8 mouse cellular contexts compared by ENCODE assay signal in genomic region chr6:81975971-81976621, GRCm38 (mm10). TPM values are rescaled to one million over a fixed set of nuclear protein-coding genes. Genes with fewer than 3 reads are reported as not detected.
DNase-seq lines count a peak whose midpoint lies in the region; ATAC-seq and TF ChIP-seq lines count a peak whose summit lies in the region.

No protein-coding gene starts in this region.

- no peaks in the 10 kb centered on the region for H3K36me3 ChIP-seq in midbrain, postnatal 0 days (ENCODE audit: insufficient read depth, low read length)

- no peak overlapping the region for H3K27ac ChIP-seq in cerebellum, adult 2 months (ENCODE audit: insufficient read depth, low read length)
- no peak overlapping the region for H3K27ac ChIP-seq in midbrain, postnatal 0 days (ENCODE audit: low read depth, low read length)

- no peaks in the 10 kb centered on the region for H3K4me1 ChIP-seq in cerebellum, adult 2 months (ENCODE audit: control insufficient read depth, insufficient read depth, low read length)
- no peaks in the 10 kb centered on the region for H3K4me1 ChIP-seq in midbrain, postnatal 0 days (ENCODE audit: insufficient read depth, low read length)

- no peak for ATAC-seq in cerebellum, adult (ENCODE audit: insufficient number of reproducible peaks, low FRiP score, low TSS enrichment)
- ATAC-seq in midbrain, postnatal 0 days (ENCODE audit: low FRiP score): peak; percentile 34; the same call in 1 of the 2 replicates

- no peak overlapping the region for H3K4me3 ChIP-seq in cerebellum, adult 2 months (replicated peaks; ENCODE audit: insufficient read depth, low read depth, low read length)
- no peak overlapping the region for H3K4me3 ChIP-seq in midbrain, postnatal 0 days (ENCODE audit: low read depth, low read length)

- no peak for TF ChIP-seq POLR2A in cerebellum, adult 2 months (IDR thresholded peaks at IDR 0.05; ENCODE audit: borderline replicate concordance, insufficient read depth, low read length)

- peak; percentile 71 for TF ChIP-seq CTCF in cerebellum, adult 2 months (IDR thresholded peaks at IDR 0.05; ENCODE audit: borderline replicate concordance, insufficient read depth, low read depth, low read length)
- peak; percentile 95 for TF ChIP-seq CTCF in midbrain, postnatal 0 days (IDR thresholded peaks at IDR 0.05)

- H3K9me3 ChIP-seq in midbrain, postnatal 0 days (ENCODE audit: low read length): no peaks in the 10 kb centered on the region

- DNase-seq in cerebellum, adult 2 months: peak in 1 of 2 experiments; percentile 53
- DNase-seq in cerebellum, postnatal 4 days (ENCODE audit: low spot score in 2 of 2): peak; percentile 60 to 78
- peak; percentile 81 for DNase-seq in gastrocnemius, postnatal 10 days
- DNase-seq in kidney, adult 18-20 months: peak; percentile 84
- peak; percentile 71 for DNase-seq in left cerebral cortex, postnatal 4 days
- DNase-seq in midbrain, postnatal 0 days (ENCODE audit: low spot score): peak; percentile 78
- peak; percentile 9 to 35 for DNase-seq in spleen, postnatal 36 days (ENCODE audit: low spot score in 2 of 2)

- H3K9ac ChIP-seq in midbrain, postnatal 0 days (replicated peaks; ENCODE audit: low read length, poor library complexity, severe bottlenecking): no peak overlapping the region

- no peak overlapping the region for H3K4me2 ChIP-seq in midbrain, postnatal 0 days (ENCODE audit: low read depth, low read length, poor library complexity, severe bottlenecking)

- 32% methylated on average over 7 of the region's 7 CpGs for WGBS in cerebellum, adult 2 months
- WGBS in midbrain, postnatal 0 days: 28% methylated on average over 7 of the region's 7 CpGs

- intact Hi-C loops in left cerebral cortex, postnatal 4 days (cut with DNase I): loop anchor here (2.0 to 10.0 kb wide), 5 partner anchors 145 to 995 kb away; no protein-coding TSS in a partner anchor

- no peaks in the 10 kb centered on the region for H3K27me3 ChIP-seq in cerebellum, adult 2 months (ENCODE audit: control insufficient read depth, insufficient read depth, low read length)
- H3K27me3 ChIP-seq in midbrain, postnatal 0 days (ENCODE audit: insufficient read depth, low read length): 0 out of 2 replicates have a peak, but pooled peaks cover 4% of the 10 kb centered on the region

RNA-seq across cellular contexts. Expression of gene Mrpl19, which starts 10.3 kb away (rescaled TPM):
- polyA plus RNA-seq in cerebellum, adult 2 months (2012; rRNA removed): 14.8 and 16.1 TPM in 2 replicates
- 10 to 100 TPM; 22.4 to 24.9 TPM for total RNA-seq in gastrocnemius, postnatal 10 days (2021)
- 10 to 100 TPM; 38.0 to 38.6 TPM for total RNA-seq in left cerebral cortex, postnatal 4 days (2021)
- total RNA-seq in midbrain, postnatal 0 days (2014; rRNA removed): 8.2 and 10.4 TPM in 2 replicates
- polyA plus RNA-seq in midbrain, postnatal 0 days (2015; fragmentation: Nextera tagmentation; extraction: Ambion mirVana): 38.2 and 38.9 TPM in 2 replicates

RNA-seq across cellular contexts. Expression of gene Gcfc2, which starts 52.6 kb away (rescaled TPM):
- polyA plus RNA-seq in cerebellum, adult 2 months (2012; rRNA removed): 9.5 and 10.2 TPM in 2 replicates
- 1 to 10 TPM; 3.3 to 5.7 TPM for total RNA-seq in gastrocnemius, postnatal 10 days (2021)
- 10 to 100 TPM; 17.4 to 19.4 TPM for total RNA-seq in left cerebral cortex, postnatal 4 days (2021)
- total RNA-seq in midbrain, postnatal 0 days (2014; rRNA removed): 13.7 and 16.8 TPM in 2 replicates
- polyA plus RNA-seq in midbrain, postnatal 0 days (2015; fragmentation: Nextera tagmentation; extraction: Ambion mirVana): 3.3 and 4.9 TPM in 2 replicates
